Mouse (Mus musculus) brown adipose tissue, adult 24 weeks (tissue): ENCODE results near the gene Def8. TPM values are rescaled to one million over a fixed set of nuclear protein-coding genes. Genes with fewer than 3 reads are reported as not detected.

ENCODE experiments used
- polyA plus RNA-seq: library from polyadenylated mRNA; stranded (reverse); fragments of >200 nt; gene quantifications from 2 replicates; pipeline ENCODE4 v1.2.4, GENCODE M21; 2012; ENCODE audit not compliant: missing spikeins, insufficient read depth, insufficient read length

Def8 gene
- polyA plus RNA-seq, 1 experiment: 14.4 TPM

Other genes starting within 250 kb of the Def8 start
- gene Dpep1, start 237.3 kb upstream of the Def8 start, polyA plus RNA-seq: 29.4 and 31.2 TPM in 2 replicates
- 34.7 and 39.5 TPM in 2 replicates for gene Chmp1a, start 210.8 kb upstream of the Def8 start, polyA plus RNA-seq
- gene Spata33, start 210.7 kb upstream of the Def8 start, polyA plus RNA-seq: 5.8 TPM in 1 of 2 replicates, not detected in the other
- gene Cdk10, start 198.7 kb upstream of the Def8 start, polyA plus RNA-seq: 11.4 and 12.3 TPM in 2 replicates
- 1.4 and 1.9 TPM in 2 replicates for gene Spata2l, start 187.3 kb upstream of the Def8 start, polyA plus RNA-seq
- 3.3 and 7.7 TPM in 2 replicates for gene Zfp276, start 169.3 kb upstream of the Def8 start, polyA plus RNA-seq
- 7.7 and 8.5 TPM in 2 replicates for gene Vps9d1, start 169.2 kb upstream of the Def8 start, polyA plus RNA-seq
- not detected in 2 replicates for gene Fanca, start 105.0 kb upstream of the Def8 start, polyA plus RNA-seq
- gene Spire2, start 90.8 kb upstream of the Def8 start, polyA plus RNA-seq: not detected in 2 replicates
- gene Tcf25, start 49.8 kb upstream of the Def8 start, polyA plus RNA-seq: 203 and 244 TPM in 2 replicates
- not detected in 2 replicates for gene Mc1r, start 16.4 kb upstream of the Def8 start, polyA plus RNA-seq
- 0.75 TPM in 1 of 2 replicates, not detected in the other for gene Tubb3, start 12.1 kb upstream of the Def8 start, polyA plus RNA-seq
- gene Afg3l1, start 54.4 kb downstream of the Def8 start, polyA plus RNA-seq: 32.8 and 41.6 TPM in 2 replicates
- not detected in 2 replicates for gene Dbndd1, start 91.9 kb downstream of the Def8 start, polyA plus RNA-seq
- gene Gas8, start 95.3 kb downstream of the Def8 start, polyA plus RNA-seq: 2.1 and 2.3 TPM in 2 replicates
- 14.6 and 17.3 TPM in 2 replicates for gene Rhou, start 230.4 kb downstream of the Def8 start, polyA plus RNA-seq